Mouse (Mus musculus) hindbrain, embryonic 14.5 days (tissue): ENCODE results near the gene Tdrd9. TPM values are rescaled to one million over a fixed set of nuclear protein-coding genes. Genes with fewer than 3 reads are reported as not detected.
A peak's percentile ranks its signal among the peaks of the same experiment; 100 is the strongest.
"Not testable (repeated sequence)": the region's sequence is repeated elsewhere in the genome, so short reads cannot be mapped to it uniquely, and the experiment has no call there.

ENCODE experiments used
- ATAC-seq: fragments of 200-750 bp; cut with Nextera tagmentation; 2 replicates; pipeline ENCODE4 v1.8.0; 2017; ENCODE audit warnings: moderate number of reproducible peaks, mild to moderate bottlenecking, moderate TSS enrichment, moderate library complexity; ENCODE audit not compliant: low FRiP score
- DNase-seq: peaks from one replicate; pipeline ENCODE4 v3.0.0-alpha.2; 2015; ENCODE audit warnings: low spot score
- H3K27ac ChIP-seq: fragments of 300-500 bp; sonication (generic); 2 replicates; pipeline ENCODE4 v1.5.1; 2014; ENCODE audit warnings: mild to moderate bottlenecking, moderate library complexity
- H3K27me3 ChIP-seq: fragments of 300-500 bp; sonication (generic); 2 replicates; pipeline ENCODE4 v1.6.1; 2014; ENCODE audit warnings: mild to moderate bottlenecking, low read length, mixed read lengths; ENCODE audit not compliant: control insufficient read depth, insufficient read depth
- H3K36me3 ChIP-seq: fragments of 300-500 bp; sonication (generic); replicated peaks from 2 replicates; pipeline ENCODE4 v1.6.1; 2014; ENCODE audit not compliant: control insufficient read depth, insufficient read depth
- H3K4me1 ChIP-seq: fragments of 300-500 bp; sonication (generic); replicated peaks from 2 replicates; pipeline ENCODE4 v1.6.1; 2014; ENCODE audit warnings: antibody characterized with exemption, low read length, mixed read lengths; ENCODE audit not compliant: control insufficient read depth, insufficient read depth
- H3K4me2 ChIP-seq: fragments of 300-500 bp; sonication (generic); replicated peaks from 2 replicates; pipeline ENCODE4 v1.6.1; 2014; ENCODE audit warnings: mild to moderate bottlenecking, moderate library complexity
- H3K4me3 ChIP-seq: fragments of 300-500 bp; sonication (generic); replicated peaks from 2 replicates; pipeline ENCODE4 v1.5.1; 2014; ENCODE audit warnings: mild to moderate bottlenecking, low read length
- H3K9ac ChIP-seq: fragments of 300-500 bp; sonication (generic); 2 replicates; pipeline ENCODE4 v1.6.1; 2014
- H3K9me3 ChIP-seq: fragments of 300-500 bp; sonication (generic); 2 replicates; pipeline ENCODE4 v1.6.1; 2016; ENCODE audit warnings: low read length; ENCODE audit not compliant: control insufficient read depth
- WGBS: fragments of 180-500 bp; shearing (Covaris S2); extraction: QIAGEN DNeasy Blood & Tissue Kit; methylation state at CpG from one replicate; pipeline ENCODE4 v1.1.7; 2014; 5-methylcytosine and 5-hydroxymethylcytosine counted together
- polyA plus RNA-seq: library from polyadenylated mRNA; unstranded; fragments of >200 nt; fragmentation: Nextera tagmentation; extraction: Ambion mirVana; gene quantifications from 2 replicates; pipeline ENCODE4 v1.2.1, GENCODE M21; 2014

Gene Tdrd9
- polyA plus RNA-seq, 1 experiment from 2014 or later = 0.48 TPM

DNA sequence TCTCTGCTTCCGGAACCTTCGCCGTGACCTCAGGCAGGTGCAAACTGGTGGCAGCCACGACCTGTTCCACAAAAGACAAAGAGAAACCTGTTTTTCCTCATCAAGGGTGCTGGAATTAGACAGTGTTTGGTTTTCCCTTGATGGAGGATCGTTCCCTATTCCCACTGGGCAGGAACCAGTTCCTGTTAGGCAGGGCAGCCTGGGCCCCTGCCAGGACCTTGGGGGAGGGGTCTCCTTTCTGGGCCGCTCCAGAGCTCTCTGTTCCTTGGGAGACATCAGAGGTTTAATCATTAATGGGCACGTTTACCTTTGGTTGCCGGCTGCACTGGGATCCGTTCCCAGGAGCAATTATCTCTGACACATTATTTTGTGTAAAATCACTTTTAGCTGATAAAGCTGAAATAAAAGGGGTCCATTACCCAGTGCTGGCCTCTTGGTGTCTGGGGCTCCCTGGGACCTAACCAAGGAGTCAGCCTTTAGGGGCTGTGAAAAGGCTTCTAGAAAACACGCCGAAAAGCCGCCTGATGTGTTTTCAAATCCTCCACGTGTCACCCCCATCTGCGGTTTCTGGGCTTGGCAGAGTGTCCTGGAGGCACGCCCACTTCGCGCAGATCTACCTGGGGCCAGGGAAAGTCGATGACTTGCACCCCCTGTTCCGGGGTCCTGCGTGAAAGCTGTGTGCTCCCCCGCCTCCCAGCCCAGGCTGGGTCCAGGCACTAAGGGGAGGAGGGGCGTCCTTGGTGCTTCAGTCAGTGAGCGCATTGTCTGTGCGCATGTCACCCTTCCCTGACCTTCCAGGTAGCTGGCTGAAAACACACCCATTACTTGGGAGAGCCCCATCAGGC is 34.4 kb upstream of the Tdrd9 start:
- ATAC-seq = no peak
- no peak for DNase-seq
- WGBS = 36% methylated on average over 24 of the region's 24 CpGs

DNA sequence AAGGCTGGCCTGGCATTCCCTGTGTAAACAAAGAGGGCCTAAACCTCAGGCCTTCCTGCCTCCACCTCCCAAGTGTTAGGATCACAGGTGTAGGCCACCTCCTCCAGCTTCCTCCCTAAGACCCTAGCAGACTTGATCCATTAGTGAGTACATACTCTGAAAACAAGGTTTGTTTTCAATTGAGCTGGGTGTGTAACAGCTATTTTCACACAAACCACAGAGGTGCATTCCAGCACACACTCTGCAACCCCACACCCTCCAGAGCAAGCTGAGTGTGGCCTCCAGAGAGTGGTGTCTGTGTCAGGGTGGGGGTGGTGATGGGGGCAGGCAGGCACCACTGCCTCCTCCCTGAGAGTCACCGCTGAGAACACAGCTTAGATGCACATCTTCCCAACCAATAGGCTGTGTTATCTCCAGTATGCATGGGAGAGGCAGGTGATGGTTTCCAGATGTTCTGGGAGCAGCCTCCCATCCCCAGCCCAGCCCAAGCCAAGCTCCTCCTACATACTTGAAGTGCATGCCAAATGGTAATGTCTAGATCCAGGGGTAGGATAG is 32.7 kb upstream of the Tdrd9 start:
- Histone ChIP-seq H3K4me3 (no peak overlapping the region), H3K9me3 (no peaks in the 10 kb centered on the region), H3K4me2 (no peak overlapping the region), H3K4me1 (0 out of 2 replicates have a peak, but pooled peaks cover 12% of the 10 kb centered on the region), H3K9ac (no peak overlapping the region), H3K27ac (no peak overlapping the region), H3K27me3 (no peaks in the 10 kb centered on the region), H3K36me3 (no peaks in the 10 kb centered on the region)
- ATAC-seq = no peak
- 82% methylated on average over 1 of the region's 1 CpGs for WGBS
- no peak for DNase-seq

More for the DNA sequence above, 34.4 kb upstream of the Tdrd9 start:
- Histone ChIP-seq H3K4me1 (peaks cover 12% of the 10 kb centered on the region; the same call in 1 of the 2 replicates), H3K36me3 (no peaks in the 10 kb centered on the region), H3K9me3 (no peaks in the 10 kb centered on the region), H3K9ac (no peak overlapping the region), H3K27ac (no peak overlapping the region), H3K4me2 (no peak overlapping the region), H3K4me3 (no peak overlapping the region), H3K27me3 (no peaks in the 10 kb centered on the region)

DNA sequence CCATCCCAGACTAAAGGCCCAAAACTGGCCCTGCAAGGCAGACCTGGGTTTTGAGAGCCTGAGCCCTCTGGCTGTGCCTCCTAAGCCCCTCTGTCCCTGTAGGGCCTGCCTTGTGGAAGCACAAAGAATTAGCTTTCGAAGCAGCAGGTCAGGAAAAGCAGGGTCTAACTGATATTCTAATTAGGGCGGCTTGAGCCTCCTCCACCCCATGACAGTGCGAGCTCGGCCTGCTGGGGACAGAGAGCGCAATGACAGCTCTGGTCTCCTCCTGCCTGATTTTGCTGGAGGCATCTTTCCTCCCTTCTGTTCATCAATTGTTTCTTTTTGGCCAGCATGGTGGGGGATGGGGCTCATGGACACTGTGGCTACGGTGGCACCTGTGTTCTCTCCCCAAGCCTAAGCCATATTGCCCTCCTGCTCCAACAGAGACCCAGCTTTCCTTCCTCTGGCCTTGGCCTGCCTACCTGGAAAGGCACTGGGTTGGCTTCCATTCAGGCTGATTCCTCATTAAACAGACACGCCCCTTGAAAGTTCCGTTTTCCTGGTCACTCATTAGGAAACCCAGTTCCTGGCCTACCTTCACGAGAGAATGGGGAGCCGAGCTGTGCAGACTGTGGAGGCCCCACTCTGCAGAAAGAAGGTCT is 27.8 kb upstream of the Tdrd9 start:
- 63% methylated on average over 10 of the region's 10 CpGs for WGBS
- no peaks in the 10 kb centered on the region for H3K36me3 ChIP-seq

DNA sequence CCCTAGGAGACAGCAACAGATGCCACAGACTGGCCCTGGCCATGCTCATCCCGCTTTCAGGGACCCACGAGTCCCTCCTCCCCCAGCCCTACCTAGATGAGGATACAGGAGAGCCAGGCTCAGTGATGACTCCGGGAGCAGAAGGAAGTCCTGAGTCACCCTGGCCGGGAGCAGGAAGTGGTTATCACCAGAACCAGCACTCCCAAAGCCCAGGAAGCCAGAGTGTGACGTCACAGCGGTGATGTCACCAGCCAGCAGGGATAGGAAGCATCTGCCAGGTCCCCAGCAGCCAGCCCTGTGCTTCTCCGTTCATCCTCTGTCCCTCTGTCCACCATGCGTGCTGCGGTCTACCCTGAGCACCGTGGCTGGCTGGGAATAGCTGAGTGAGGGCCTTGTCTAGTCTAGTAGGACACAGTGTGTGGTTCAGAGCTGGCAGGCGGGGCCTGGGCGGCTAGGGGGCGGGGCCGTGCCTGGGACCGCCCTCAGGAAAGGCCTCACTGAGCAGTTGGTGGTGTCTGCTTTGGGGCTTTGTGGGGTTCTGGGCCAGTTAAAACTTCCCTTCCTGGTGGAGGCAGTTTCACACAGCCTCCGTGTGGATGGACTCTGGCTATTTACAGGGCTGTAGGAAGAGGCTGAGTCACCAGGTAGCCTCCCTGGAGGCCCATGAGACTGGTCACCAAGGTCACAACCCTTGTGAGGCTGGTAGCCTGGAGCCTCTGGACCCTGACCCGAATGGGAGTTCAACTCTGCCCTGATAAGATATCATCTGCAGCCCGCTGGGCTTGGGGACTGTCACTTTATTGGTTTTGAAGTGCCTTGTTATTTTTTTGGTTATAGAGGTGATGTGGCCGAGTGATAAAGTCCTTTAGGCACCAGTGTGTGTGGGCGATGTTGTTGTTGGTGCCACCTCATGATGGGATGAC is 27.0 kb upstream of the Tdrd9 start:
- H3K9ac ChIP-seq, H3K9me3 ChIP-seq, ATAC-seq, H3K4me3 ChIP-seq, H3K4me1 ChIP-seq, H3K4me2 ChIP-seq, DNase-seq, H3K36me3 ChIP-seq, H3K27me3 ChIP-seq: not testable (repeated sequence)
- WGBS = 79% methylated on average over 15 of the region's 20 CpGs
- 0 out of 2 replicates have a peak overlapping the region, but pooled peaks have one; percentile 29 for H3K27ac ChIP-seq

More for the DNA sequence above, 27.8 kb upstream of the Tdrd9 start:
- no peak overlapping the region for H3K9ac ChIP-seq
- H3K4me3 ChIP-seq = no peak overlapping the region
- DNase-seq (no peak), ATAC-seq (no peak)
- no peaks in the 10 kb centered on the region for H3K27me3 ChIP-seq
- no peaks in the 10 kb centered on the region for H3K4me1 ChIP-seq
- no peak overlapping the region for H3K4me2 ChIP-seq
- no peaks in the 10 kb centered on the region for H3K9me3 ChIP-seq
- no peak overlapping the region for H3K27ac ChIP-seq

DNA sequence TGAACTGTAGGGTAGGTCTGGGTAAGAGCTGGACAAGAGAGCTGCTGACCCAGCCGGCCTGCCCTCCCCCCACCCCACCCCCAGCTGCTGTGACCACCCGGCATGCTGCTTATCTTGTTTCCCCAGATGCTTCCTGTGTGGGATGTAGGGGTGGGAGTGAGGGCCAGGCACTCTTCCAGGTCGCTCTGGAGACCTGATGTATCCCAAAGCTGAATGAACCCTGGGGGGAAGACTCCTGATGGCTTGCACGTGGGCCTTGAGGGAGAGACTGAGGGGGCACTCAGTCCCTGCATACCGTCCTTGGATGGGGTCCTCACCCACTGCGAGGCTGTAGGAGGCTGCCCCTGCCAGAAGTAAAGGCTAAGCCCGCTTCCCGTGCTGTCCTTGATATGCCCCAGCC is 26.2 kb upstream of the Tdrd9 start:
- Histone ChIP-seq H3K36me3 (no peaks in the 10 kb centered on the region), H3K4me2 (no peak overlapping the region), H3K4me1 (no peaks in the 10 kb centered on the region), H3K4me3 (no peak overlapping the region), H3K9me3 (no peaks in the 10 kb centered on the region), H3K27ac (no peak overlapping the region), H3K9ac (no peak overlapping the region), H3K27me3 (no peaks in the 10 kb centered on the region)
- 73% methylated on average over 8 of the region's 8 CpGs for WGBS
- DNase-seq (no peak), ATAC-seq (no peak)

DNA sequence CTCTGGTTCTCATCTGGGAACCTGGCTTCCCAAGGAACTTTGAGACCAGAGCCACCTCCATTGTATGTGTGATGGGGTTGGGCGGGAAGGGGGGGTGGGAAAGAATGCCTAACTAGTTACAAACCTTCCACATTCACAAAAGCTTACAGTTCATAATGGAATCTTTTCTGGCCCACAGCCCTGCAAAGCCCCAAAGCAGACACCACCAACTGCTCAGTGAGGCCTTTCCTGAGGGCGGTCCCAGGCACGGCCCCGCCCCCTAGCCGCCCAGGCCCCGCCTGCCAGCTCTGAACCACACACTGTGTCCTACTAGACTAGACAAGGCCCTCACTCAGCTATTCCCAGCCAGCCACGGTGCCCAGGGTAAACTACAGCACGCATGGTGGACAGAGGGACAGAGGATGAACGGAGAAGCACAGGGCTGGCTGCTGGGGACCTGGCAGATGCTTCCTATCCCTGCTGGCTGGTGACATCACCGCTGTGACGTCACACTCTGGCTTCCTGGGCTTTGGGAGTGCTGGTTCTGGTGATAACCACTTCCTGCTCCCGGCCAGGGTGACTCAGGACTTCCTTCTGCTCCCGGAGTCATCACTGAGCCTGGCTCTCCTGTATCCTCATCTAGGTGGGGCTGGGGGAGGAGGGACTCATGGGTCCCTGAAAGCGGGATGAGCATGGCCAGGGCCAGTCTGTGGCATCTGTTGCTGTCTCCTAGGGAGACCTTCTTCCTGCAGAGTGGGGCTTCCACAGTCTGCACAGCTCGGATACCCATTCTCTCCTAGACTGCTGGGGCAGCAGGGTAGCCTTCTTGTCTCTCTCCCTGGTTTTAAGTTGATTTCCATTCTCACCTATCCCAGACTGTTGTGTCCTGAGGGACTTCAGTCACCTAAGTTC is 25.3 kb upstream of the Tdrd9 start:
- H3K4me3 ChIP-seq, H3K36me3 ChIP-seq, H3K27me3 ChIP-seq, H3K9me3 ChIP-seq, H3K9ac ChIP-seq, ATAC-seq, H3K4me2 ChIP-seq, H3K4me1 ChIP-seq, H3K27ac ChIP-seq, DNase-seq: not testable (repeated sequence)
- WGBS = 66% methylated on average over 8 of the region's 15 CpGs

DNA sequence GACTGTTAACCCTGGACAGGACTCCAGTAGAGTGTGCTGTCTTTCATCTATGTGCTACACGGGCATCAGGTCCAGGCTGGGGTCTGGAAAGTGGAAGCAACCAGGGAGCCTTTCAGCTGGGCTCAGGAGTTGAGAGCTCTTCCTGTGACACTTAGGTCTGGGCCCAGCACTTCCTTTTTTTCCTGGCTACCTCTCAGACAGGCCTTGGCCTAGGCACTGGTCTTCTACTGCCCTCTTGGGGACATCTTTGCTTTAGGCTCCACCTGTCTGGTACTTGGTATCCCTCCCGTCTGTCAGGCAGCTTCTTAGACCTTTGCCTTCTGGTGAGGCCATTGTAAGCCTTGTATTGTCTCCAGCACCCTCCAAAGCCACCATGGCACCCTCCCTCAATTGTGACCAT is 24.6 kb upstream of the Tdrd9 start:
- WGBS = 51% methylated on average over 2 of the region's 2 CpGs
- DNase-seq (peak; percentile 45), ATAC-seq (no peak)
- Histone ChIP-seq H3K4me1 (no peaks in the 10 kb centered on the region; the same call in 1 of the 2 replicates), H3K4me2 (no peak overlapping the region), H3K27me3 (no peaks in the 10 kb centered on the region), H3K36me3 (no peaks in the 10 kb centered on the region), H3K4me3 (no peak overlapping the region), H3K9me3 (no peaks in the 10 kb centered on the region), H3K9ac (no peak overlapping the region), H3K27ac (no peak overlapping the region)

DNA sequence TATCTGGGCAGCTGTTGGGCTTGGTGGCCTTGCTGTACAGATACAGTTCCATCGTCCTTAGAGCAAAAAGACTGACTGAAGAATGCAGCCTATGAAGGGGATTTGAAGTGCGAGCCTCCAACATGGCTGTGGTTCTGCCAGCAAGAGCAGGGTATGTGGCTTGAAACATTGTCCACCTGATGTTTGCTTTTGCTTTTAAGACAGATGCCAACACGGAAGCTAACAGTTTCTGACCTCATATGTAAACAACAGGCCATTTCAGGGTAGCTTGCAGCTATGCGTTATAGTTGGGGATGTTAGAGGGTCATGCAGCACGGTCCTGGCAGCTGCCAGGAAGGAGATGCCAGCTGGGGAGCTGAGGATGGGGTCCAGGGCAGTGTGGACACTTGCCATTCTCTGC is 20.9 kb upstream of the Tdrd9 start:
- H3K36me3 ChIP-seq = no peaks in the 10 kb centered on the region

More for the DNA sequence above, 20.9 kb upstream of the Tdrd9 start:
- Histone ChIP-seq H3K27ac (no peak overlapping the region), H3K4me1 (no peaks in the 10 kb centered on the region; the same call in 1 of the 2 replicates), H3K9me3 (no peaks in the 10 kb centered on the region), H3K4me2 (no peak overlapping the region), H3K27me3 (no peaks in the 10 kb centered on the region), H3K9ac (no peak overlapping the region), H3K4me3 (no peak overlapping the region)
- WGBS = 88% methylated on average over 5 of the region's 5 CpGs
- DNase-seq (no peak), ATAC-seq (no peak)
